Mouse (Mus musculus): ENCODE results near the gene Nckipsd. TPM values are rescaled to one million over a fixed set of nuclear protein-coding genes. Genes with fewer than 3 reads are reported as not detected.

The Nckipsd gene
- polyA plus RNA-seq, 1 experiment from 2014 or later = 14.9 TPM

DNA sequence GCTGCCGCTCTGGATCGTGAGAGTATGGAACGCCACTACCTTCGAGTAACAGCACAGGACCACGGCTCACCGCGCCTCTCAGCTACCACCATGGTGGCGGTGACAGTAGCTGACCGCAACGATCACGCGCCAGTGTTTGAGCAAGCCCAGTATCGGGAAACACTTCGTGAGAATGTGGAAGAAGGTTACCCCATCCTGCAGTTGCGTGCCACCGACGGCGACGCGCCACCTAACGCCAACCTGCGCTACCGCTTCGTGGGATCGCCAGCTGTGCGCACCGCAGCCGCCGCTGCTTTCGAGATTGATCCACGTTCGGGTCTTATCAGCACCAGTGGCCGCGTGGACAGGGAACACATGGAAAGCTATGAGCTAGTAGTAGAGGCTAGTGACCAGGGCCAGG is 19.3 kb downstream of the Nckipsd start:
- no peak for DNase-seq (ENCODE audit: low spot score)
- Histone ChIP-seq H3K4me3 (peak overlapping the region; percentile 75), H3K27me3 (ENCODE audit: insufficient read depth, poor library complexity, severe bottlenecking) (peaks cover 97% of the 10 kb centered on the region), H3K36me3 (peaks cover 32% of the 10 kb centered on the region), H3K27ac (no peak overlapping the region), H3K9me3 (no peaks in the 10 kb centered on the region), H3K4me1 (replicated peaks) (peaks cover 59% of the 10 kb centered on the region)
- 12% methylated on average over 34 of the region's 34 CpGs for WGBS

DNA sequence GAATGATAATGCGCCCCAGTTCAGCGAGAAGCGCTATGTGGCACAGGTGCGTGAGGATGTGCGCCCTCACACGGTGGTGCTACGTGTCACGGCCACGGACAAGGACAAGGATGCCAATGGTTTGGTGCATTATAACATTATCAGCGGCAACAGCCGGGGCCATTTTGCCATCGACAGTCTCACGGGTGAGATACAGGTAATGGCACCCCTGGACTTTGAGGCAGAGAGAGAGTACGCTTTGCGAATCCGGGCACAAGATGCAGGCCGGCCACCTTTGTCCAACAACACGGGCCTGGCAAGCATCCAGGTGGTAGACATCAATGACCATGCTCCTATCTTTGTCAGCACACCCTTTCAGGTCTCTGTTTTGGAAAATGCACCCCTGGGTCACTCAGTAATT is 19.7 kb downstream of the Nckipsd start:
- Histone ChIP-seq H3K27ac (no peak overlapping the region), H3K9me3 (no peaks in the 10 kb centered on the region), H3K4me3 (peak overlapping the region; percentile 75), H3K27me3 (ENCODE audit: insufficient read depth, poor library complexity, severe bottlenecking) (peaks cover 99% of the 10 kb centered on the region), H3K4me1 (replicated peaks) (peaks cover 63% of the 10 kb centered on the region), H3K36me3 (peaks cover 36% of the 10 kb centered on the region)
- no peak for DNase-seq (ENCODE audit: low spot score)
- 63% methylated on average over 18 of the region's 18 CpGs for WGBS

DNA sequence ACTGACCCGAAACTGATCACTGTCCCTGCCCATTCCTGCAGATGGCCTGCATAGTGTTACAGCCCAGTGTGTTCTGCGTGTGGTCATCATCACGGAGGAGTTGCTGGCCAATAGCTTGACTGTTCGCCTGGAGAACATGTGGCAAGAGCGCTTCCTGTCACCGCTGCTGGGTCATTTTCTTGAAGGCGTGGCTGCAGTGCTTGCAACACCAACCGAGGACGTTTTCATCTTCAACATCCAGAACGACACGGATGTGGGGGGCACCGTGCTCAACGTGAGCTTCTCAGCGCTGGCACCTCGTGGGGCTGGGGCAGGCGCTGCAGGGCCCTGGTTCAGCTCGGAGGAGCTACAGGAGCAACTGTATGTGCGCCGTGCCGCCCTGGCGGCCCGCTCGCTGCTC is 23.5 kb downstream of the Nckipsd start:
- peaks cover 74% of the 10 kb centered on the region for H3K36me3 ChIP-seq
- H3K9me3 ChIP-seq = no peaks in the 10 kb centered on the region
- no peak overlapping the region for H3K27ac ChIP-seq
- peak overlapping the region; percentile 63 for H3K4me3 ChIP-seq
- WGBS = 9% methylated on average over 23 of the region's 23 CpGs
- peak; percentile 15 for DNase-seq (ENCODE audit: low spot score)
- peaks cover 35% of the 10 kb centered on the region for H3K4me1 ChIP-seq (replicated peaks)
- peaks cover 77% of the 10 kb centered on the region for H3K27me3 ChIP-seq (ENCODE audit: insufficient read depth, poor library complexity, severe bottlenecking)

DNA sequence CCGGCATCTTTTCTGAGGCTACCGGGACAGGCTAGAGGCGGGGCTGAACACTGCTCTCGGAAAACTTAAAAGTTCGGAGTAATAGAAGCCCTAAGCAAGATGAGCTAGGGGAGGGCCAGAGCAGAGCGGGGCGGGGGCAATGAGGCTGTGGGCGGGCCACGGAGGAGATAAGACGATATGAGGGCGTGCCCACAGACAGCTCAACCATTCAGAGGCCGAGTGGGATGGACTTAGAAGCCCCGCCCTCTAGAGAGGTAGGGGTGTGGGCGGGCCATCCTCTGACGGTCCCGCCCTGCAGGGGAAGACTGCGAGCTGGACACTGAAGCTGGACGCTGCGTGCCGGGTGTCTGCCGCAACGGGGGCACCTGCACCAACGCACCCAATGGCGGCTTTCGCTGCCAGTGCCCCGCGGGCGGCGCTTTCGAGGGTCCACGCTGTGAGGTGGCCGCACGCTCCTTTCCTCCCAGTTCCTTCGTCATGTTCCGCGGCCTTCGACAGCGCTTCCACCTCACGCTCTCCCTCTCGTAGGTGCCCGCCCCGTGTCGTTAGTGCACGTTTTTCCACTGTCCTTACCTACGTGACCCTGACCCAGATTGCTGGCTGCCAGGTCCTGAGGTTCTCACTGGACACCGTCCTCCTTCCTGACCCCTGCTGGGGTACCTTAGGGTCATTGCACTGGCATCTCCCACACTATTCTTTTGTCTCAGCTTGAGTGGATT is 24.4 kb downstream of the Nckipsd start:
- peaks cover 26% of the 10 kb centered on the region for H3K4me1 ChIP-seq (replicated peaks)
- no peak overlapping the region for H3K27ac ChIP-seq
- 8% methylated on average over 46 of the region's 46 CpGs for WGBS
- H3K4me3 ChIP-seq = peak overlapping the region; percentile 63
- H3K9me3 ChIP-seq = no peaks in the 10 kb centered on the region
- DNase-seq (ENCODE audit: low spot score) = peak; percentile 91
- H3K27me3 ChIP-seq (ENCODE audit: insufficient read depth, poor library complexity, severe bottlenecking) = peaks cover 69% of the 10 kb centered on the region
- peaks cover 82% of the 10 kb centered on the region for H3K36me3 ChIP-seq

DNA sequence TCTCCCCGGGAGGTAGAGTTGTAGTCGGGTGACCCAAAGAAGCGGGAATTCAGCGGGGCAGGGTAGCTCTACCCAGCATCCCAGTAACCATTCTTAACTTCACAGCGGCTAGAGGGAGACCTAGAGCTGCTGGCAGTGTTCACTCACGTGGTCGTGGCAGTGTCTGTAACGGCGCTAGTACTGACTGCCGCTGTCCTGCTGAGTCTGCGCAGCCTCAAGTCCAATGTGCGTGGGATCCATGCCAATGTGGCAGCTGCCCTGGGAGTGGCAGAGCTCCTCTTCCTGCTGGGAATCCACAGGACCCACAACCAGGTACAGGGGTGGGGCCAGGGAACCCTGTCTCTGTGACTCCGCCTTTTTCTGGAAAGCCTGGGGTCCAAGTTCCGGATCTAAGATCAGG is 34.8 kb downstream of the Nckipsd start:
- peak overlapping the region; percentile 30; the same call in 1 of the 2 replicates for H3K4me3 ChIP-seq
- H3K36me3 ChIP-seq = peaks cover 100% of the 10 kb centered on the region
- no peak overlapping the region; the same call in 1 of the 2 replicates for H3K27ac ChIP-seq
- peaks cover 32% of the 10 kb centered on the region for H3K27me3 ChIP-seq (ENCODE audit: insufficient read depth, poor library complexity, severe bottlenecking)
- WGBS = 18% methylated on average over 14 of the region's 14 CpGs
- peaks cover 21% of the 10 kb centered on the region for H3K4me1 ChIP-seq (replicated peaks)
- no peak for DNase-seq (ENCODE audit: low spot score)
- H3K9me3 ChIP-seq = no peaks in the 10 kb centered on the region

DNA sequence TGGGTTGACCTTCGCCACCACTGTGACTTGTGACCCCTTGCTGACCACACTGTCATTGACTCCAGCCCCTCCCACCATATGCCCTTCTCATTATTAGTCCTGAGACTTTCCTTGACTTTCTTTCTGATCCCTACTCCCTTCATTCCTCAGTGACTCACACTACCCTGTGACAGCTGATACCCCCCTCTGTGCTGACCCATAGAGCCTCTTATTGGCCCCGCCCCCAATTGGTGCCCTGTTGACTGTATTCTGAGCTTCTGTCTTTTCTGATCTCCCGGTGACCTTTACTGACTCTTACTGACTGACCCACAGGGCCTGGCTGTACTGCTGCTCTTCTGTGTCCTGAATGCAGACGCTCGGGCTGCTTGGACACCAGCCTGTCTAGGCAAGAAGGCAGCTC is 37.2 kb downstream of the Nckipsd start:
- WGBS = 63% methylated on average over 5 of the region's 5 CpGs
- H3K27ac ChIP-seq = no peak overlapping the region
- H3K4me3 ChIP-seq = no peak overlapping the region
- H3K36me3 ChIP-seq = peaks cover 98% of the 10 kb centered on the region
- no peak for DNase-seq (ENCODE audit: low spot score)
- H3K4me1 ChIP-seq (replicated peaks) = peaks cover 21% of the 10 kb centered on the region
- no peaks in the 10 kb centered on the region for H3K9me3 ChIP-seq
- H3K27me3 ChIP-seq (ENCODE audit: insufficient read depth, poor library complexity, severe bottlenecking) = peaks cover 32% of the 10 kb centered on the region

DNA sequence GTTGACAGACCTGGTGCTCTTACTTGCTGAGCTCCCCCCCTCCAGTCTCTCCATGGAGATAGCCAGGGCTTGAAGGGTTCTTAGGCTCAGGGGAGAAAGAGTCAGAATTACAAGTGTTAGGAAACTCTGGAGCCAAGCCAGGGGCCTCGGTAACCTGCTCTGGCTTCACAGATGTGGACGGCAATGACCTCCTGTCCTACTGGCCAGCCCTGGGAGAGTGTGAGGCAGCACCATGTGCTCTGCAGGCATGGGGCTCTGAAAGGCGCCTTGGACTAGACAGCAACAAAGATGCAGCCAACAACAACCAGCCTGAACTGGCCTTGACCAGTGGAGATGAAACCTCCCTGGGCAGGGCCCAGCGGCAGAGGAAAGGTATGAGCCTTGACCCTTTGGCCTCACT is 39.2 kb downstream of the Nckipsd start:
- Histone ChIP-seq H3K4me1 (replicated peaks) (peaks cover 27% of the 10 kb centered on the region), H3K27me3 (ENCODE audit: insufficient read depth, poor library complexity, severe bottlenecking) (peaks cover 18% of the 10 kb centered on the region), H3K36me3 (peaks cover 82% of the 10 kb centered on the region), H3K27ac (no peak overlapping the region), H3K9me3 (no peaks in the 10 kb centered on the region), H3K4me3 (no peak overlapping the region)
- WGBS = 87% methylated on average over 4 of the region's 4 CpGs
- DNase-seq (ENCODE audit: low spot score) = no peak

DNA sequence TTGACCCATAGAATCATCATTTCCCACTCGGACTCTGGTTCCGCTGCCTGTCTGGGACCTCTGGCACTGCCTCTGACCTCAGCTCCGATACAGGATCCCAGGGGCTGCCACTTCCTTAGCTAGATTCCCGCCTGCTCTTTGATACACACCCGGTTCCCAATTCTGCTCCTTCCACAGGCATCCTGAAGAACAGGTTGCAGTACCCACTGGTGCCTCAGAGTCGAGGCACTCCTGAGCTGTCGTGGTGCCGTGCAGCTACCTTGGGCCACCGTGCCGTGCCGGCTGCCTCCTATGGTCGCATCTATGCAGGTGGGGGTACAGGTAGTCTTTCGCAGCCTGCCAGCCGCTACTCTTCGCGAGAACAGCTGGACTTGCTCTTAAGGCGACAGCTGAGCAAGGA is 40.3 kb downstream of the Nckipsd start:
- no peak for DNase-seq (ENCODE audit: low spot score)
- Histone ChIP-seq H3K27me3 (ENCODE audit: insufficient read depth, poor library complexity, severe bottlenecking) (peaks cover 8% of the 10 kb centered on the region; the same call in 1 of the 2 replicates), H3K4me3 (no peak overlapping the region), H3K9me3 (no peaks in the 10 kb centered on the region), H3K36me3 (peaks cover 72% of the 10 kb centered on the region), H3K27ac (no peak overlapping the region), H3K4me1 (replicated peaks) (peaks cover 23% of the 10 kb centered on the region)
- WGBS = 75% methylated on average over 17 of the region's 17 CpGs

DNA sequence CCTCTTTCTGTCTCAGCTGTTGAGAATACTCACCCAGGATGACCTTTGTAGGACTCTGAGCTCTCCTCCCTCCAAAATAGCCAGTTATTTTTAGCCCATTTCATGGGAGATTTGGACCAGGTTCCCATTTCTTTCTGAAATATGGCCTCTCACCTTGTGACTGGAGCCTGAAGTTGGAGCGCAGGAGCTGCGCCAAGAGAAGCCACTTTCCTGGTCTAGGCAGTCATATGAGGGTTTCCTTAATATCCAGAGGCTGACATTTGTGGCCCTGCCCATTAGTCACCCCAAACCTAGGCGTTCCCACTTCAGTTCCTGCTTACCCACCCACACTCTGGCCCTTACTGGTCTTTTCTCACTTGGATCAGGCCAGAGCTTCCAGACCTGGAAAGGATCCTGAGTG is 44.8 kb downstream of the Nckipsd start, which contains the start of gene Slc26a6:
Gene Slc26a6 (plus strand): TSS at position 308 of the 400 bp plus-strand sequence.
- H3K4me3 ChIP-seq = peak within 1 kb of the TSS; percentile 80
- peaks cover 44% of the 10 kb centered on the region for H3K36me3 ChIP-seq
- peak within 1 kb of the TSS; percentile 89 for H3K27ac ChIP-seq
- 88% methylated on average over 3 of the region's 3 CpGs for WGBS
- peaks cover 26% of the 10 kb centered on the region for H3K4me1 ChIP-seq (replicated peaks)
- H3K9me3 ChIP-seq = no peaks in the 10 kb centered on the region
- no peak for DNase-seq (ENCODE audit: low spot score)
- H3K27me3 ChIP-seq (ENCODE audit: insufficient read depth, poor library complexity, severe bottlenecking) = 0 out of 2 replicates have a peak, but pooled peaks cover 7% of the 10 kb centered on the region

DNA sequence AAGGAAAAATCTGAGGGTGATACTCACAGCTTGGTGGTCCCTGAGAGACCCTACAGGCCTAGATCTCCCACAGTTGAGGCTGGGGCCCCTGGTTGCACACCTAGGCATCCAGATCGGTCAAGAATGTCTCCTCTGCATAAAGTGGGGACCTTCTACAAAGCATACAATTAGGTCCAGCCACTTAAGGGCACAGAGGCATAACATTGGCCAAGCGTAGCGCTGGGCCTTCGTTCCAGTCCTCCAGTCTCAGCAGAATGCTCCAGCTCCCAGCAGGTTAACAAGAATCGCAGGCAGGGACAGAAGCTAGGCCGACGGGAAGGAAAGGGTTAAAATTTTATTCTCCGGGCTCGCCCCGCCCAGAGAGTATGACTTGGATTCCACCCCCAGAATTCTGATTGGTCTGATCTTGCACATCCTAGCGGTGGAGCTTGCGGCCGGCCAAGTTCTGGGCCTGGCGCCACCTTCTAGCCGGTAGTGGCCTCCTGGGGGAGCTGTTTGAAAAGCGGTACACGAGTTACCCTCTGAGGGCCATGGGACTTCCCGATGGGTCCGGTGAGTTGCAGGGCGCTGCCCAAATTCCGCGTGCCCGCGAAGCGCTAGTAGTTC is 45.6 kb downstream of the Nckipsd start:
- DNase-seq (ENCODE audit: low spot score) = peak; percentile 93
- Histone ChIP-seq H3K4me3 (peak overlapping the region; percentile 80), H3K27me3 (ENCODE audit: insufficient read depth, poor library complexity, severe bottlenecking) (0 out of 2 replicates have a peak, but pooled peaks cover 7% of the 10 kb centered on the region), H3K27ac (peak overlapping the region; percentile 89), H3K36me3 (peaks cover 44% of the 10 kb centered on the region), H3K9me3 (no peaks in the 10 kb centered on the region), H3K4me1 (replicated peaks) (peaks cover 26% of the 10 kb centered on the region)
- WGBS = 2% methylated on average over 25 of the region's 25 CpGs

DNA sequence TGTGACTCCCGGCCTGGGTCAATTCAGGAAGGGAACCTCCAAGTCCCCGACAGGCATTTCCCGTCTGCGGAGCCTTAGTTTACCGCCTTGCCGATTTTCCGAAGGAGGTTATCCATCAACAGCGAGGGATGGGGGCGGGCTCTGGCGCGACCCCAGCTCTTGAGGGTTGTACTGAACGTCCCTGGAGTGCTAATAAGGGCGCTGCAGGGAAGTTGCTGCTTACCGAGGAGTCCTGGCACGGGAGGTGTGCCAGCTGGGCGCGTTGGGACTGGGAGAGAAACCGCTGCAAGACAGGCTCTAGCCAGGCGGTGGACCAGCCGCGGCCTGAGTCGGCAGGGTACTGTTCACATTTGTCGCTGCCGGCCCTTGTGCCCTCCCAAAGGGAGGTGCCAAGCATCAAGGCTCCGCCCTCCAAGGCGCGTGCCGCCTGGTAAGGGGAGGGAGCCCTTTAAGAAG is 46.1 kb downstream of the Nckipsd start:
- Histone ChIP-seq H3K27me3 (ENCODE audit: insufficient read depth, poor library complexity, severe bottlenecking) (0 out of 2 replicates have a peak, but pooled peaks cover 7% of the 10 kb centered on the region), H3K9me3 (no peaks in the 10 kb centered on the region), H3K36me3 (peaks cover 44% of the 10 kb centered on the region), H3K4me3 (peak overlapping the region; percentile 80), H3K27ac (peak overlapping the region; percentile 89), H3K4me1 (replicated peaks) (peaks cover 26% of the 10 kb centered on the region)
- DNase-seq (ENCODE audit: low spot score) = peak; percentile 85
- WGBS = under 1% methylated on average over 28 of the region's 28 CpGs

DNA sequence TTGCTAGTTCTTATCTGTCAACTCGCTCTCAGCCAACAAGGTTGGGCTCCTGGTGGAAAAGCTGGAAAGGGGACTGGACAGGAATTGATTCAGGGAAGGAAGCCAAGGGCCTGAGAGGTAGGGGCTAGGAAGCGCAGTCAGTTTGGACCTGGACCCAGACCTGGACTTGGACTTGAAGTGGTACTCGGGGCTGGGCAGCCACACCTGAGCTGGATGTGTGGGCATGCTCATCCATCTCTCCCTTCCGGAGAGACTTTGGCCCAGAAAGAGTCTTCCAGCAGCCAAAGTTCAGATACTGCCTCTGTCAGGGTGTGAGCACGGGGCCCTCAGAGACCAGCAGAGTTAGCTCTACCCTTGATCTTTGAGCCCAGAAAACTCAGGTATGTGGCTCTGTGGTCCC is 47.2 kb downstream of the Nckipsd start:
- peak overlapping the region; percentile 80 for H3K4me3 ChIP-seq
- H3K36me3 ChIP-seq = peaks cover 45% of the 10 kb centered on the region
- H3K27ac ChIP-seq = no peak overlapping the region
- H3K27me3 ChIP-seq (ENCODE audit: insufficient read depth, poor library complexity, severe bottlenecking) = 0 out of 2 replicates have a peak, but pooled peaks cover 7% of the 10 kb centered on the region
- H3K4me1 ChIP-seq (replicated peaks) = peaks cover 26% of the 10 kb centered on the region
- no peaks in the 10 kb centered on the region for H3K9me3 ChIP-seq
- no peak for DNase-seq (ENCODE audit: low spot score)
- 61% methylated on average over 5 of the region's 5 CpGs for WGBS
